Mouse (Mus musculus) hindbrain, postnatal 0 days (tissue): ENCODE measurements around the gene Ccdc22. TPM values are rescaled to one million over a fixed set of nuclear protein-coding genes. Genes with fewer than 3 reads are reported as not detected.

Experiments used
- ATAC-seq: fragments of 200-750 bp; cut with Nextera tagmentation; 2 replicates; pipeline ENCODE4 v1.8.0; 2017; ENCODE audit warnings: mild to moderate bottlenecking, moderate TSS enrichment, moderate library complexity
- DNase-seq: peaks from one replicate; pipeline ENCODE4 v3.0.0-alpha.2; 2015; ENCODE audit warnings: low spot score
- H3K27ac ChIP-seq: fragments of 300-500 bp; sonication (generic); 2 replicates; pipeline ENCODE4 v1.5.1; 2014; ENCODE audit warnings: mild to moderate bottlenecking
- H3K27me3 ChIP-seq: fragments of 300-500 bp; sonication (generic); 2 replicates; pipeline ENCODE4 v1.6.1; 2014; ENCODE audit warnings: low read length, mixed read lengths; ENCODE audit not compliant: insufficient read depth
- H3K36me3 ChIP-seq: fragments of 300-500 bp; sonication (generic); 2 replicates; pipeline ENCODE4 v1.6.1; 2014; ENCODE audit warnings: low read length, mixed read lengths; ENCODE audit not compliant: insufficient read depth
- H3K4me1 ChIP-seq: fragments of 300-500 bp; sonication (generic); 2 replicates; pipeline ENCODE4 v1.6.1; 2014; ENCODE audit warnings: antibody characterized with exemption, low read length, mixed read lengths; ENCODE audit not compliant: insufficient read depth
- H3K4me2 ChIP-seq: fragments of 300-500 bp; sonication (generic); 2 replicates; pipeline ENCODE4 v1.6.1; 2014; ENCODE audit warnings: low read depth, mild to moderate bottlenecking, low read length, moderate library complexity, mixed read lengths
- H3K4me3 ChIP-seq: fragments of 300-500 bp; sonication (generic); 2 replicates; pipeline ENCODE4 v1.5.1; 2014; ENCODE audit warnings: low read length
- H3K9ac ChIP-seq: fragments of 300-500 bp; sonication (generic); replicated peaks from 2 replicates; pipeline ENCODE4 v1.6.1; 2014; ENCODE audit warnings: mild to moderate bottlenecking, low read length, moderate library complexity, mixed read lengths
- H3K9me3 ChIP-seq: fragments of 300-500 bp; sonication (generic); 2 replicates; pipeline ENCODE4 v1.6.1; 2016; ENCODE audit warnings: low read length, mixed read lengths
- CTCF ChIP-seq: IDR thresholded peaks from 2 replicates; pipeline ENCODE4 v1.5.1; 2016; ENCODE audit warnings: antibody characterized with exemption, control low read depth, low read depth
- whole genome bisulfite sequencing: fragments of 180-500 bp; shearing (Covaris S2); extraction: QIAGEN DNeasy Blood & Tissue Kit; methylation state at CpG from one replicate; pipeline ENCODE4 v1.1.7; 2014; 5-methylcytosine and 5-hydroxymethylcytosine counted together
- polyA plus RNA-seq: library from polyadenylated mRNA; unstranded; fragments of >200 nt; fragmentation: Nextera tagmentation; extraction: Ambion mirVana; gene quantifications from 2 replicates; pipeline ENCODE4 v1.2.1, GENCODE M21; 2015
- total RNA-seq: library from RNA; depleted of rRNA; stranded (reverse); fragments of >200 nt; gene quantifications from 2 replicates; pipeline ENCODE4 v1.2.3, GENCODE M21; 2014; rRNA removed

The Ccdc22 gene
- 35.6 and 47.6 TPM in 2 replicates for total RNA-seq
- 20.5 and 21.5 TPM in 2 replicates for polyA plus RNA-seq

DNA sequence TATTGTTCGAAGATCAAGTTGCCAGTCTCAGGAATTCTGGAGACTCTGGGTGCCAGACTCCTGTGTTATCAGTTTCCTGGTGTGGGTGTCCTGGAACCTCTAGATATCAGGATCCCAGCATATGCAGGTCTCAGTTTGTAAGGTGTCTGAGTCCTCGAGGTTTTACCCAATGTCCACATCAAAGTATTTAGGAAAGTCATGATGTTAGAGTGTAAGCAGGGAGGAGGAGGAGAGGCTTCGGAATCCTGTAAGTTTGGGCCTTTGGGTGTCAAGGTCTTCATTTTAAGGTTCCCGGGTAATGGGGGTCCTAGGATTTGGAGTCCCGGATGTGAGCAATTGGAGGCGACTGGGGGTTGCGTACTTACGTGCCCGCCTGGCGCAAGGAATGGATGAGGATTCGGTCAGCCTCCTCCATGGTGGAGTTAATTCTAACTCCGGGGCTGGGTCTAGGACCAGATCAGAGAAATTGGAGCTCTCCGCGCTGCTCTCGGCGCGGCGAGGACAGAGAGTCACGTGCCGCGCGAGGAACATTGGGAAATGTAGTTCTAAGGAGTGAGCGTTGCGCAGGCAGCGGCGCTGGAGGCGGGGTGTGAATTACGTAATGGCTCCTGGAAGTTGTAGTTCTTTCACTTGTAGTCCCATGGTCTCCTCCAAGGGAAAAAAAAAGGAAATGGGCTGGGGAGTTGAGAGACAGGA is at the start of gene Ccdc22:
Gene Ccdc22, minus strand, starts transcription at position 639 of the 696 bp plus-strand sequence.
- no peaks in the 10 kb centered on the region for H3K36me3 ChIP-seq
- H3K4me3 ChIP-seq: peak within 1 kb of the TSS; percentile 41
- no peaks in the 10 kb centered on the region for H3K4me1 ChIP-seq
- WGBS: 29% methylated on average over 28 of the region's 28 CpGs
- peak; percentile 92 for ATAC-seq
- H3K9ac ChIP-seq: peak within 1 kb of the TSS; percentile 47
- H3K27me3 ChIP-seq: no peaks in the 10 kb centered on the region
- no peaks in the 10 kb centered on the region for H3K9me3 ChIP-seq
- peak; percentile 91 for DNase-seq
- H3K4me2 ChIP-seq: peak within 1 kb of the TSS; percentile 50
- H3K27ac ChIP-seq: peak within 1 kb of the TSS; percentile 52; the same call in 1 of the 2 replicates
- no peak for TF ChIP-seq CTCF

DNA sequence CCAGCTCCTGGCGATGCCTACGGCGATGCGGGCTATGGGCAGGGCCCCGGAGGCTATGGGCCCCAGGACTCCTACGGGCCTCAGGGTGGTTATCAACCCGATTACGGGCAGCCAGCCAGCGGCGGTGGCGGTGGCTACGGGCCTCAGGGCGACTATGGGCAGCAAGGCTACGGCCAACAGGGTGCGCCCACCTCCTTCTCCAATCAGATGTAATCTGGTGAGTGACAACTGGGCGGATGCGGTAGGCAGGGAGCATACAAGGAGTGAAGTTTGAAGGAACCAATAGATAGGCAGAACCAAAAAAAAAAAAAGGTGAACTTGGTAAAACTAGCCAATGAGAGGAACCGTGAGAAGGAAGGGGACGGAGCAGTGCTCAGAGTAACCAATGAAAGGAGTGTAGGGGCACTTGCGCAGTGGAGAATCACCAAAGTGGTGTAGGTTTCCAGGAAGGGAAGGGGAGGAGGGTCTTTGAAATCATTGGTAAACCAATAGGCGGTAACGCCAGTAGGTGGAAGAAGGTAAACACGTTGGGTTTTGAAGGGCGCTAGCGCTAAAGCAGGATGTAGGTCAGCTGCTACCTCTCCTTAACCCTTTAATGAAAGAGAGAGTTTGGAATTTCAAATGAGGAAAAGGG is 43.5 kb upstream of the Ccdc22 start:
- Histone ChIP-seq H3K4me3 (peak overlapping the region; percentile 25), H3K9ac (peak overlapping the region; percentile 50; the same call in 1 of the 2 replicates), H3K4me1 (no peaks in the 10 kb centered on the region), H3K9me3 (no peaks in the 10 kb centered on the region), H3K27me3 (no peaks in the 10 kb centered on the region), H3K36me3 (no peaks in the 10 kb centered on the region), H3K27ac (peak overlapping the region; percentile 65), H3K4me2 (peak overlapping the region; percentile 53)
- 30% methylated on average over 25 of the region's 25 CpGs for WGBS
- peak; percentile 35 for TF ChIP-seq CTCF
- DNase-seq: peak; percentile 84
- ATAC-seq: peak; percentile 95

- H3K9me3 ChIP-seq: no peaks in the 10 kb centered on the region
- no peak overlapping the region for H3K4me3 ChIP-seq
- DNase-seq (peak; percentile 84), ATAC-seq (no peak)
- H3K4me2 ChIP-seq: no peak overlapping the region
- H3K4me1 ChIP-seq: no peaks in the 10 kb centered on the region
- peak; percentile 67 for TF ChIP-seq CTCF
- no peaks in the 10 kb centered on the region for H3K36me3 ChIP-seq
- H3K27me3 ChIP-seq: no peaks in the 10 kb centered on the region
- no peak overlapping the region for H3K27ac ChIP-seq
- 16% methylated on average over 5 of the region's 5 CpGs for WGBS
- no peak overlapping the region for H3K9ac ChIP-seq
Measured at GRCm38 (mm10) chrX:7645349-7645748, 40.0 kb upstream of the Ccdc22 start.

GRCm38 (mm10) chrX:7640785-7641184 is 35.5 kb upstream of the Ccdc22 start:
- Histone ChIP-seq H3K36me3 (no peaks in the 10 kb centered on the region), H3K9me3 (no peaks in the 10 kb centered on the region), H3K4me1 (no peaks in the 10 kb centered on the region), H3K4me2 (peak overlapping the region; percentile 57), H3K27ac (no peak overlapping the region), H3K4me3 (peak overlapping the region; percentile 10; the same call in 1 of the 2 replicates), H3K27me3 (no peaks in the 10 kb centered on the region), H3K9ac (no peak overlapping the region)
- ATAC-seq (no peak), DNase-seq (peak; percentile 12)
- 46% methylated on average over 12 of the region's 12 CpGs for WGBS
- TF ChIP-seq CTCF: no peak

- Histone ChIP-seq H3K9me3 (no peaks in the 10 kb centered on the region), H3K36me3 (no peaks in the 10 kb centered on the region), H3K4me1 (no peaks in the 10 kb centered on the region), H3K9ac (peak overlapping the region; percentile 68), H3K4me2 (peak overlapping the region; percentile 57), H3K4me3 (peak overlapping the region; percentile 46), H3K27me3 (no peaks in the 10 kb centered on the region), H3K27ac (peak overlapping the region; percentile 84)
- ATAC-seq: peak; percentile 52
- TF ChIP-seq CTCF: no peak
- 32% methylated on average over 13 of the region's 13 CpGs for WGBS
- DNase-seq: peak; percentile 39
Measured at GRCm38 (mm10) chrX:7639536-7640325, 34.4 kb upstream of the Ccdc22 start.

- Histone ChIP-seq H3K4me3 (peak within 1 kb of the TSS; percentile 46), H3K27me3 (no peaks in the 10 kb centered on the region), H3K4me1 (no peaks in the 10 kb centered on the region), H3K36me3 (no peaks in the 10 kb centered on the region), H3K4me2 (peak within 1 kb of the TSS; percentile 57), H3K27ac (peak within 1 kb of the TSS; percentile 84), H3K9me3 (no peaks in the 10 kb centered on the region), H3K9ac (peak within 1 kb of the TSS; percentile 68)
- WGBS: 32% methylated on average over 32 of the region's 42 CpGs
- ATAC-seq (peak; percentile 89), DNase-seq (peak; percentile 86)
- TF ChIP-seq CTCF: no peak
Measured at GRCm38 (mm10) chrX:7638401-7639091, 33.2 kb upstream of the Ccdc22 start, which contains the start of gene Syp. Syp (plus strand) TSS chrX:7638471.
